Mouse (Mus musculus) MEL (cell line): ENCODE measurements around the gene Tpm1. TPM values are rescaled to one million over a fixed set of nuclear protein-coding genes. Genes with fewer than 3 reads are reported as not detected.
A peak's percentile ranks its signal among the peaks of the same experiment; 100 is the strongest.

Experiments
- DNase-seq: peaks from one replicate; pipeline ENCODE4 v3.0.0; 2011; ENCODE audit warnings: low read depth, low spot score
- H3K27ac ChIP-seq: 2 replicates; pipeline ENCODE4 v1.5.1; 2012; ENCODE audit warnings: low read depth, mild to moderate bottlenecking, control low read depth, low read length, moderate library complexity; ENCODE audit not compliant: control insufficient read depth
- H3K27me3 ChIP-seq, 2 experiments: fragments of 150-350 bp in 1 of 2; sonication (generic) in 1 of 2; 2 replicates each; pipeline ENCODE4 v1.6.1; 2012; ENCODE audit warnings: low read length in 2 of 2, mild to moderate bottlenecking in 2 of 2, improper control_type of control experiment in 1 of 2, moderate library complexity in 1 of 2; ENCODE audit not compliant: insufficient read depth in 2 of 2, control insufficient read depth in 1 of 2
- H3K36me3 ChIP-seq, 2 experiments: 2 replicates each; pipeline ENCODE4 v1.6.1; 2012 to 2014; ENCODE audit warnings: low read length in 2 of 2, improper control_type of control experiment in 1 of 2, inconsistent platforms in 1 of 2, mild to moderate bottlenecking in 1 of 2; ENCODE audit not compliant: insufficient read depth in 2 of 2, control insufficient read depth in 1 of 2
- H3K4me1 ChIP-seq, 2 experiments: fragments of 150-350 bp in 1 of 2; sonication (generic) in 1 of 2; 2 replicates each; pipeline ENCODE4 v1.6.1; 2012; ENCODE audit warnings: low read length in 2 of 2, improper control_type of control experiment in 1 of 2, mild to moderate bottlenecking in 1 of 2; ENCODE audit not compliant: insufficient read depth in 2 of 2, control insufficient read depth in 1 of 2
- H3K4me3 ChIP-seq, 2 experiments: fragments of 150-350 bp in 1 of 2; sonication (generic) in 1 of 2; 2 replicates each; pipeline ENCODE4 v1.5.1; 2012; ENCODE audit warnings: low read depth in 2 of 2, low read length in 2 of 2, mild to moderate bottlenecking in 2 of 2, moderate library complexity in 2 of 2, control low read depth in 1 of 2, improper control_type of control experiment in 1 of 2; ENCODE audit not compliant: control insufficient read depth in 1 of 2, insufficient read depth in 1 of 2
- H3K79me2 ChIP-seq: 2 replicates; pipeline ENCODE4 v1.6.1; 2012; ENCODE audit warnings: mild to moderate bottlenecking, low read length, moderate library complexity; ENCODE audit not compliant: control insufficient read depth, poor library complexity, insufficient read depth
- H3K9ac ChIP-seq: 2 replicates; pipeline ENCODE4 v1.6.1; 2012; ENCODE audit warnings: low read depth, mild to moderate bottlenecking, control low read depth, low read length, moderate library complexity; ENCODE audit not compliant: control insufficient read depth, poor library complexity, severe bottlenecking
- H3K9me3 ChIP-seq: fragments of 150-350 bp; sonication (generic); replicated peaks from 2 replicates; pipeline ENCODE4 v1.6.1; 2012; ENCODE audit warnings: mild to moderate bottlenecking, low read length, improper control_type of control experiment, moderate library complexity; ENCODE audit not compliant: insufficient read depth
- CHD1 ChIP-seq: IDR thresholded peaks from 2 replicates; pipeline ENCODE4 v1.6.1; 2012; ENCODE audit warnings: low read depth, mild to moderate bottlenecking, inconsistent platforms, low read length, improper control_type of control experiment
- CHD2 ChIP-seq: IDR thresholded peaks from 2 replicates; pipeline ENCODE4 v1.6.1; 2011; ENCODE audit warnings: low read length, improper control_type of control experiment
- CTCF ChIP-seq, 3 experiments: IDR thresholded peaks in 2 of 3; conservative IDR thresholded peaks in 1 of 3; 2 replicates each; pipeline ENCODE4 v1.5.1; 2011 to 2012; ENCODE audit warnings: low read length in 3 of 3, low read depth in 2 of 3, mild to moderate bottlenecking in 2 of 3, improper control_type of control experiment in 1 of 3, inconsistent platforms in 1 of 3, mixed read lengths in 1 of 3, moderate library complexity in 1 of 3; ENCODE audit not compliant: control insufficient read depth in 1 of 3, insufficient read depth in 1 of 3, poor library complexity in 1 of 3, severe bottlenecking in 1 of 3
- E2F4 ChIP-seq: IDR thresholded peaks from 2 replicates; pipeline ENCODE4 v1.6.1; 2011; ENCODE audit warnings: low read depth, low read length, improper control_type of control experiment, borderline replicate concordance
- EP300 ChIP-seq, 2 experiments: IDR thresholded peaks; 2 replicates each; pipeline ENCODE4 v1.6.1; 2011; ENCODE audit warnings: improper control_type of control experiment in 2 of 2, low read length in 2 of 2, low read depth in 1 of 2, mild to moderate bottlenecking in 1 of 2
- ETS1 ChIP-seq: IDR thresholded peaks from 2 replicates; pipeline ENCODE4 v1.6.1; 2012; ENCODE audit warnings: low read depth, mild to moderate bottlenecking, inconsistent platforms, low read length, improper control_type of control experiment, moderate library complexity
- HCFC1 ChIP-seq: IDR thresholded peaks from 2 replicates; pipeline ENCODE4 v1.6.1; 2012; ENCODE audit warnings: low read depth, mild to moderate bottlenecking, inconsistent platforms, low read length, improper control_type of control experiment, moderate library complexity
- JUND ChIP-seq: IDR thresholded peaks from 2 replicates; pipeline ENCODE4 v1.6.1; 2011; ENCODE audit warnings: low read depth, mild to moderate bottlenecking, improper control_type of control experiment, low read length
- KAT2A ChIP-seq: conservative IDR thresholded peaks from 2 replicates; pipeline ENCODE4 v1.6.1; 2012; ENCODE audit warnings: low read depth, low read length, improper control_type of control experiment, inconsistent platforms
- MAFK ChIP-seq: IDR thresholded peaks from 2 replicates; pipeline ENCODE4 v1.6.1; 2011; ENCODE audit warnings: low read depth, mild to moderate bottlenecking, low read length, improper control_type of control experiment, borderline replicate concordance
- MXI1 ChIP-seq: IDR thresholded peaks from 2 replicates; pipeline ENCODE4 v1.6.1; 2011; ENCODE audit warnings: mild to moderate bottlenecking, low read depth, low read length, improper control_type of control experiment
- MYB ChIP-seq: IDR thresholded peaks from 2 replicates; pipeline ENCODE4 v1.6.1; 2011; ENCODE audit warnings: mild to moderate bottlenecking, low read depth, low read length, improper control_type of control experiment
- MYC ChIP-seq: IDR thresholded peaks from 2 replicates; pipeline ENCODE4 v1.6.1; 2011; ENCODE audit warnings: low read depth, mild to moderate bottlenecking, low read length, improper control_type of control experiment, moderate library complexity
- NELFE ChIP-seq: IDR thresholded peaks from 2 replicates; pipeline ENCODE4 v1.6.1; 2011; ENCODE audit warnings: low read depth, low read length, improper control_type of control experiment
- POLR2AphosphoS2 ChIP-seq: IDR thresholded peaks from 2 replicates; pipeline ENCODE4 v1.6.1; 2011; ENCODE audit warnings: low read length, improper control_type of control experiment
- RAD21 ChIP-seq: IDR thresholded peaks from 2 replicates; pipeline ENCODE4 v1.6.1; 2011; ENCODE audit warnings: mild to moderate bottlenecking, low read depth, low read length, improper control_type of control experiment
- TBP ChIP-seq: IDR thresholded peaks from 2 replicates; pipeline ENCODE4 v1.8.0; 2011; ENCODE audit warnings: low read depth, low read length, improper control_type of control experiment
- TCF12 ChIP-seq: IDR thresholded peaks from 2 replicates; pipeline ENCODE4 v1.6.1; 2014; ENCODE audit warnings: low read depth, mild to moderate bottlenecking, inconsistent platforms, low read length, improper control_type of control experiment, moderate library complexity
- UBTF ChIP-seq: IDR thresholded peaks from 2 replicates; pipeline ENCODE4 v1.6.1; 2012; ENCODE audit warnings: low read depth, mild to moderate bottlenecking, inconsistent platforms, low read length, improper control_type of control experiment, moderate library complexity, borderline replicate concordance; ENCODE audit not compliant: insufficient read depth
- USF1 ChIP-seq: IDR thresholded peaks from 2 replicates; pipeline ENCODE4 v1.6.1; 2014; ENCODE audit warnings: low read depth, mild to moderate bottlenecking, inconsistent platforms, low read length, improper control_type of control experiment, moderate library complexity
- USF2 ChIP-seq, 2 experiments: IDR thresholded peaks; 2 replicates each; pipeline ENCODE4 v1.6.1; 2011 to 2012; ENCODE audit warnings: improper control_type of control experiment in 2 of 2, low read length in 2 of 2, borderline replicate concordance in 1 of 2, inconsistent platforms in 1 of 2, low read depth in 1 of 2, mild to moderate bottlenecking in 1 of 2; ENCODE audit not compliant: insufficient read depth in 1 of 2
- ZMIZ1 ChIP-seq: IDR thresholded peaks from 2 replicates; pipeline ENCODE4 v1.6.1; 2012; ENCODE audit warnings: low read depth, mild to moderate bottlenecking, inconsistent platforms, low read length, improper control_type of control experiment, moderate library complexity
- ZNF384 ChIP-seq: IDR thresholded peaks from 2 replicates; pipeline ENCODE4 v1.6.1; 2012; ENCODE audit warnings: low read depth, mild to moderate bottlenecking, inconsistent platforms, low read length, improper control_type of control experiment
- polyA plus RNA-seq, 2 experiments: library from polyadenylated mRNA; stranded (reverse) in 1 of 2; unstranded in 1 of 2; fragments of >175 nt in 1 of 2; fragments of >200 nt in 1 of 2; gene quantifications; 2 replicates each; pipeline versions ENCODE4 v1.2.1 to v1.2.4; 2012; ENCODE audit warnings: low replicate concordance in 2 of 2, low read depth in 1 of 2; ENCODE audit not compliant: insufficient read length in 2 of 2, insufficient read depth in 1 of 2, missing spikeins in 1 of 2
- total RNA-seq: library from RNA; depleted of rRNA; stranded (reverse); fragments of 300-350 nt; gene quantifications from 2 replicates; pipeline ENCODE4 v1.2.3, GENCODE M21; 2012

Tpm1 gene
- total and polyA plus RNA-seq, 3 experiments: 38.2 to 113 TPM; not detected in 1

GRCm38 (mm10) chr9:66978468-66978867 is 70.7 kb downstream of the Tpm1 start (continued):
- no peak for TF ChIP-seq UBTF
- TF ChIP-seq MYC: peak; percentile 82

GRCm38 (mm10) chr9:66977982-66978381 is 71.2 kb downstream of the Tpm1 start:
- no peaks in the 10 kb centered on the region for H3K9me3 ChIP-seq
- H3K36me3 ChIP-seq: peaks cover 0 to 12% of the 10 kb centered on the region in 2 experiments; a peak in 2 of 4 replicates
- H3K9ac ChIP-seq: peak overlapping the region; percentile 7; the same call in 1 of the 2 replicates
- peak; percentile 59 for DNase-seq
- no peak overlapping the region for H3K27ac ChIP-seq
- peaks cover 3% of the 10 kb centered on the region; the same call in 1 of the 2 replicates for H3K79me2 ChIP-seq
- TF ChIP-seq ZMIZ1: no peak
- TF ChIP-seq TBP: 0 out of 2 replicates have a peak, but pooled peaks have one; percentile 12
- TF ChIP-seq MAFK: no peak
- TF ChIP-seq MXI1: no peak
- no peak for TF ChIP-seq HCFC1
- peaks cover 3 to 15% of the 10 kb centered on the region in 2 experiments; a peak in 3 of 4 replicates for H3K4me1 ChIP-seq
- no peaks in the 10 kb centered on the region for H3K27me3 ChIP-seq
- H3K4me3 ChIP-seq: no peak overlapping the region

GRCm38 (mm10) chr9:66977121-66977520 is 72.1 kb downstream of the Tpm1 start:
- no peak for TF ChIP-seq CHD2
- TF ChIP-seq POLR2AphosphoS2: no peak
- no peak for TF ChIP-seq UBTF
- TF ChIP-seq RAD21: no peak
- TF ChIP-seq E2F4: no peak
- TF ChIP-seq JUND: no peak
- no peak for TF ChIP-seq KAT2A
- no peak for TF ChIP-seq HCFC1
- no peak overlapping the region for H3K27ac ChIP-seq
- H3K36me3 ChIP-seq: peaks cover 0 to 12% of the 10 kb centered on the region in 2 experiments; a peak in 2 of 4 replicates
- peaks cover 3% of the 10 kb centered on the region; the same call in 1 of the 2 replicates for H3K79me2 ChIP-seq
- no peak overlapping the region for H3K9ac ChIP-seq
- H3K4me3 ChIP-seq: no peak overlapping the region
- no peaks in the 10 kb centered on the region for H3K27me3 ChIP-seq
- H3K9me3 ChIP-seq: no peaks in the 10 kb centered on the region
- no peak for DNase-seq
- peaks cover 3 to 15% of the 10 kb centered on the region in 2 experiments; a peak in 3 of 4 replicates for H3K4me1 ChIP-seq

DNA sequence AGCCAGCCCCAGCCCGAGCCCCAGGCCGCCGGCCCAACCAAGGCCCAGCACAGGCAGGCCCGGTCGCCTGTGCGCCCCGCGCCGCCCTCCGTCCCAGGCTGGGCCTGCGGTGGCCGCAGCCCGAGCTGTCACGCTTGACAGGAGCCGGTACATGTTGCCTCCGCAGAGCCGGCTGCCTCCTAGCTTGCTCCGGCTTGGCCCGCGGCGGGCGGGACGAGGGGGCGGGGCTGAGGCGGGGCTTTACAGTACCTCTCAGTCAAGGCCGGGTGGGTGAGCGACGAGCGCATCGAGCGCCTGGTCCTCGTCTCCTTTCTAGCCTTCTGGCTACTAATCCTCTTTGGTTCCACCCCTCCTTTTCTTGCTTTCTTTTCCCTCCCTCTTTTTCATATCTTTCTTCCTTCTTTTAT is 74.0 kb downstream of the Tpm1 start, which contains the start of gene Lactb:
Gene Lactb, minus strand, starts transcription at position 246 of the 407 bp plus-strand sequence.
- Histone ChIP-seq H3K4me1 (peaks cover 2 to 12% of the 10 kb centered on the region in 2 experiments; a peak in 3 of 4 replicates), H3K4me3 (peak within 1 kb of the TSS; percentile 68 to 73), H3K79me2 (peaks cover 3% of the 10 kb centered on the region; the same call in 1 of the 2 replicates), H3K27me3 (no peaks in the 10 kb centered on the region), H3K9ac (peak within 1 kb of the TSS; percentile 83), H3K36me3 (peaks cover 0 to 12% of the 10 kb centered on the region in 2 experiments; a peak in 3 of 4 replicates), H3K9me3 (no peaks in the 10 kb centered on the region), H3K27ac (peak within 1 kb of the TSS; percentile 52)
- peak; percentile 94 for DNase-seq
- TF ChIP-seq CHD1 (no peak), TCF12 (no peak), CHD2 (no peak), MYB (no peak), EP300 (IDR thresholded peaks at IDR 0.05; ENCODE audit: low read depth in 1 of 2, low read length in 2 of 2) (no peak), MAFK (no peak), USF1 (no peak), RAD21 (no peak), NELFE (no peak), E2F4 (no peak), CTCF (IDR thresholded peaks at IDR 0.05 in 2 of 3, conservative IDR thresholded peaks at IDR 0.05 in 1 of 3; ENCODE audit: control insufficient read depth in 1 of 3, insufficient read depth in 1 of 3, low read depth in 2 of 3, low read length in 3 of 3, poor library complexity in 1 of 3, severe bottlenecking in 1 of 3) (no peak), ETS1 (no peak), USF2 (IDR thresholded peaks at IDR 0.05; ENCODE audit: borderline replicate concordance in 1 of 2, insufficient read depth in 1 of 2, low read depth in 1 of 2, low read length in 2 of 2) (no peak), HCFC1 (peak; percentile 79), ZNF384 (no peak), ZMIZ1 (no peak), TBP (peak; percentile 75)
